In the genomic region with DNA sequence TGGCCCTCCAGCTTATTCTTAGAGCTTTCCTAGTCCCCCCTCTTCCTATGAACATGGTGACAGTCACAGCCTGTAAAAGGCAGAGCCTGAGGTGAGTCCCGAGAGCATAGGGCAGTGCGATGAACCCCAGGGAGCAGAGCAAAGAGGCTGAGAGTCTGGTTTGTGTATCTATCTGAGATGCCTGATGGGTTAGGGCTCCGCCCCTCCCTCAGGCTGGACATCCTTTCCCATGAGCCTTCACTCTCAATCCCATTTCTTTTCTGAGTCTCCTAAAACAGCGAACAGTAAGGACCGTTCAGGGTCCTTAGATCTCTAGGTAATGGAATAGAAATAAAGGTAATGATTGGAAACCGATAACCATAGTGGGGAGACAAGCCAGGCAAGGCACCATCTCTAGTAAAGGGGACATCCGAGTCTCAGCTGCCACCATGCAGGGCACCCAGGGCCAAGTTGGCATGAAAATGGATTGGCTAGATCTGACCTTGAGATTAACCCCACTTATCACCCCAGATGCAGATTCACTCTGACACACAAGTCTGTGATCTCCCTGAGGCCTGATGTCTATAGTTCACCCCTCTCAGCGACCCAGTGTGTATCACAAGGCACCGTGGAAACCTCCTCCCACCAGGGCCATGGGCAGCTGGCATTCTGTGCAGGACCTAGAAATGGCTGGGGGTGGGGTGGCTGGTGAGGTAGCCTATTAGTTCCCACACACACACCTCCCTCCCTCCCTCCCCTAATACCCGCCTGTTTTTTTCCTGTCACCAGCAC, we compare ENCODE assay signal across 29 mouse cellular contexts. TPM values are rescaled to one million over a fixed set of nuclear protein-coding genes. Genes with fewer than 3 reads are reported as not detected.
DNase-seq lines count a peak whose midpoint lies in the region; TF ChIP-seq lines count a peak whose summit lies in the region.
"Had no signal": no experiment of that assay in that cellular context is flagged by ENCODE, and none has a peak within 500 bp of the region (broad histone marks: within the 10 kb centered on the region; RNA-seq: fewer than 3 reads in every experiment).

No protein-coding gene starts in this region.

- H3K27ac ChIP-seq in CH12.LX (ENCODE audit: insufficient read depth, low read depth) = no peak overlapping the region
- H3K27ac ChIP-seq in gastrocnemius, adult 2 months = no peak overlapping the region
- H3K27ac ChIP-seq: embryonic facial prominence, embryonic 10.5 days; embryonic facial prominence, embryonic 13.5 days; forebrain, embryonic 12.5 days; forebrain, embryonic 15.5 days; heart, embryonic 15.5 days; hindbrain, embryonic 15.5 days; intestine, embryonic 15.5 days had no signal

- dilution Hi-C loops in CH12.LX (cut with MboI; ENCODE audit: extremely low pct_ligation_motif_present, extremely low pct_unique_long_range_greater_than_20kb, low sequenced_read_pairs) = no loop called here

- no peak overlapping the region for H3K4me3 ChIP-seq in CH12.LX (replicated peaks in 1 of 3; ENCODE audit: low read depth in 2 of 3, low read length in 2 of 3, poor library complexity in 1 of 3)
- H3K4me3 ChIP-seq in gastrocnemius, adult 2 months = no peak overlapping the region
- H3K4me3 ChIP-seq: embryonic facial prominence, embryonic 13.5 days; erythroblast, embryonic 14.5 days; forebrain, embryonic 12.5 days; forebrain, embryonic 15.5 days; heart, embryonic 12.5 days; heart, embryonic 15.5 days; hindbrain, embryonic 10.5 days; hindbrain, embryonic 15.5 days; intestine, embryonic 15.5 days had no signal

- in situ Hi-C loops in CH12.LX (cut with MboI; ENCODE audit: low pct_ligation_motif_present, low pct_unique_long_range_greater_than_20kb, low sequenced_read_pairs) = no loop called here

- TF ChIP-seq EP300 in CH12.LX (IDR thresholded peaks at IDR 0.05; ENCODE audit: low read length) = no peak

- H3K9ac ChIP-seq in CH12.LX (ENCODE audit: insufficient read depth, low read depth) = no peak overlapping the region
- H3K9ac ChIP-seq: embryonic facial prominence, embryonic 13.5 days; forebrain, embryonic 15.5 days; heart, embryonic 15.5 days; hindbrain, embryonic 15.5 days; intestine, embryonic 15.5 days had no signal

- TF ChIP-seq POLR2A in CH12.LX (IDR thresholded peaks at IDR 0.05; ENCODE audit: low read depth, low read length) = 0 out of 2 replicates have a peak, but pooled peaks have one; percentile 18

- H3K4me2 ChIP-seq in CH12.LX (ENCODE audit: insufficient read depth, low read depth, poor library complexity, severe bottlenecking) = no peak overlapping the region
- H3K4me2 ChIP-seq: embryonic facial prominence, embryonic 13.5 days; forebrain, embryonic 12.5 days; forebrain, embryonic 15.5 days; heart, embryonic 12.5 days; heart, embryonic 15.5 days; hindbrain, embryonic 15.5 days; intestine, embryonic 15.5 days had no signal

- no peaks in the 10 kb centered on the region for H3K9me3 ChIP-seq in CH12.LX (replicated peaks; ENCODE audit: low read length)
- H3K9me3 ChIP-seq: embryonic facial prominence, embryonic 10.5 days; embryonic facial prominence, embryonic 13.5 days; forebrain, embryonic 12.5 days; forebrain, embryonic 15.5 days; G1E; heart, embryonic 12.5 days; heart, embryonic 15.5 days; hindbrain, embryonic 10.5 days; hindbrain, embryonic 15.5 days; intestine, embryonic 15.5 days had no signal

- H3K79me2 ChIP-seq in CH12.LX (replicated peaks; ENCODE audit: control insufficient read depth, extremely low read depth, insufficient read depth, poor library complexity, severe bottlenecking) = no peaks in the 10 kb centered on the region

- intact Hi-C loops in gastrocnemius, adult 2 months (cut with DNase I) = no loop called here

- H3K27me3 ChIP-seq in CH12.LX (replicated peaks) = no peaks in the 10 kb centered on the region

- no peaks in the 10 kb centered on the region for H3K36me3 ChIP-seq in CH12.LX (replicated peaks in 1 of 2; ENCODE audit: control insufficient read depth in 1 of 2, insufficient read depth in 1 of 2, low read length in 1 of 2)
- H3K36me3 ChIP-seq: embryonic facial prominence, embryonic 10.5 days; embryonic facial prominence, embryonic 13.5 days; forebrain, embryonic 12.5 days; forebrain, embryonic 15.5 days; G1E; heart, embryonic 12.5 days; heart, embryonic 15.5 days; hindbrain, embryonic 10.5 days; hindbrain, embryonic 15.5 days; intestine, embryonic 15.5 days had no signal

- TF ChIP-seq CTCF in CH12.LX (conservative IDR thresholded peaks at IDR 0.05 in 1 of 2, IDR thresholded peaks at IDR 0.05 in 1 of 2; ENCODE audit: low read depth in 2 of 2, low read length in 2 of 2) = no peak
- no peak for TF ChIP-seq CTCF in gastrocnemius, adult 2 months (IDR thresholded peaks at IDR 0.05)

- no peak for DNase-seq in CH12.LX (ENCODE audit: extremely low read depth)
- DNase-seq in ES-CJ7 (ENCODE audit: low read depth, low spot score) = peak; percentile 37
- DNase-seq in induced T-regulatory cell, adult 2 months (ENCODE audit: low read depth) = peak; percentile 57
- DNase-seq in gastrocnemius, postnatal 25 days = no peak
- DNase-seq in gastrocnemius, adult 2 months = no peak
- DNase-seq in lung, postnatal 25 days (ENCODE audit: low spot score) = no peak
- DNase-seq: adrenal gland, adult 8-10 months; adrenal gland, postnatal 25 days; cerebellum, adult 11-12 months; cerebellum, adult 8-10 months; cerebellum, postnatal 10 days; cerebellum, postnatal 36 days; embryo, embryonic 11 days; gastrocnemius, postnatal 10 days; heart, adult 11 months; heart, postnatal 10 days; heart, postnatal 36 days had no signal

- TF ChIP-seq RAD21 in CH12.LX (IDR thresholded peaks at IDR 0.05; ENCODE audit: low read depth, low read length) = no peak

- peaks cover 37 to 93% of the 10 kb centered on the region in 2 experiments for H3K4me1 ChIP-seq in CH12.LX (ENCODE audit: control insufficient read depth in 1 of 2, insufficient read depth in 2 of 2)

TF ChIP-seq in CH12.LX, 34 proteins besides CTCF, POLR2A, EP300 and RAD21:
- TF ChIP-seq MAZ (IDR thresholded peaks at IDR 0.05; ENCODE audit: low read depth, low read length) = no peak
- 0 out of 2 replicates have a peak, but pooled peaks have one; percentile 55 for TF ChIP-seq ZMIZ1 (IDR thresholded peaks at IDR 0.05; ENCODE audit: low read depth, low read length)
- peak; percentile 71; the same call in 1 of the 2 replicates for TF ChIP-seq TBP (conservative IDR thresholded peaks at IDR 0.05; ENCODE audit: low read depth, low read length)

RNA-seq across cellular contexts. Expression of a gene that starts 9.3 kb away (rescaled TPM):
- total RNA-seq in CH12.LX (2012; rRNA removed) = 0.08 TPM in 2 replicates
- total RNA-seq in CH12.LX (2014; rRNA removed) = not detected in 2 replicates
- 0.09 TPM in 1 of 2 replicates, not detected in the other for polyA plus RNA-seq in CH12.LX (2012; ENCODE audit: insufficient read length, low read depth)
- total RNA-seq in gastrocnemius, postnatal 25 days (2021) = under 1 TPM; 0.41 to 0.86 TPM
- under 1 TPM; 0.17 to 0.48 TPM for total RNA-seq in gastrocnemius, adult 2 months (2021)
- total RNA-seq: G1E; heart, postnatal 10 days; heart, postnatal 36 days had no signal
- polyA plus RNA-seq: C2C12; erythroblast, embryonic 14.5 days; G1E; heart, embryonic 12.5 days had no signal

RNA-seq across cellular contexts. Expression of a gene that starts 26.8 kb away (rescaled TPM):
- total RNA-seq in CH12.LX (2012; rRNA removed) = 2.1 and 3.1 TPM in 2 replicates
- total RNA-seq in CH12.LX (2014; rRNA removed) = 0.44 and 1.2 TPM in 2 replicates
- polyA plus RNA-seq in CH12.LX (2012; ENCODE audit: insufficient read length, low read depth) = 5.2 and 5.7 TPM in 2 replicates
- 1 to 10 TPM; 4.6 to 4.9 TPM for total RNA-seq in gastrocnemius, postnatal 25 days (2021)
- 1 to 10 TPM; 4.0 to 6.1 TPM for total RNA-seq in gastrocnemius, adult 2 months (2021)

Comparison
In these comparisons a context has a peak if more than half of its experiments do, and no peak if none do; other contexts are left out.
1. DNase-seq: peak in ES-CJ7 (single experiment) and induced T-regulatory cell, adult 2 months (single experiment); none in CH12.LX (single experiment), gastrocnemius, postnatal 25 days (single experiment), gastrocnemius, adult 2 months (single experiment) and lung, postnatal 25 days (single experiment).